Mouse (Mus musculus) forebrain, embryonic 15.5 days (tissue): ENCODE measurements around the gene Dock2. TPM values are rescaled to one million over a fixed set of nuclear protein-coding genes. Genes with fewer than 3 reads are reported as not detected.

Source experiments
- ATAC-seq: fragments of 200-750 bp; cut with Nextera tagmentation; replicated peaks from 2 replicates; pipeline ENCODE4 v1.8.0; 2017; ENCODE audit warnings: mild to moderate bottlenecking, moderate TSS enrichment, moderate library complexity
- H3K27ac ChIP-seq: fragments of 300-500 bp; sonication (generic); replicated peaks from 2 replicates; pipeline ENCODE4 v1.5.1; 2015; ENCODE audit warnings: mild to moderate bottlenecking, inconsistent platforms
- H3K27me3 ChIP-seq: fragments of 300-500 bp; sonication (generic); 2 replicates; pipeline ENCODE4 v1.6.1; 2015; ENCODE audit warnings: inconsistent platforms
- H3K36me3 ChIP-seq: fragments of 300-500 bp; sonication (generic); 2 replicates; pipeline ENCODE4 v1.6.1; 2015; ENCODE audit warnings: mild to moderate bottlenecking, inconsistent platforms
- H3K4me1 ChIP-seq: fragments of 300-500 bp; sonication (generic); 2 replicates; pipeline ENCODE4 v1.6.1; 2015; ENCODE audit warnings: inconsistent platforms
- H3K4me2 ChIP-seq: fragments of 300-500 bp; sonication (generic); replicated peaks from 2 replicates; pipeline ENCODE4 v1.6.1; 2015; ENCODE audit warnings: mild to moderate bottlenecking, inconsistent platforms
- H3K4me3 ChIP-seq: fragments of 300-500 bp; sonication (generic); 2 replicates; pipeline ENCODE4 v1.5.1; 2015; ENCODE audit warnings: mild to moderate bottlenecking, inconsistent platforms
- H3K9ac ChIP-seq: fragments of 300-500 bp; sonication (generic); replicated peaks from 2 replicates; pipeline ENCODE4 v1.6.1; 2015; ENCODE audit warnings: mild to moderate bottlenecking, inconsistent platforms
- H3K9me3 ChIP-seq: fragments of 300-500 bp; sonication (generic); 2 replicates; pipeline ENCODE4 v1.6.1; 2016; ENCODE audit warnings: inconsistent platforms
- WGBS: fragments of 180-500 bp; shearing (Covaris S2); methylation state at CpG from one replicate; pipeline ENCODE4 v1.1.7; 2015; ENCODE audit warnings: mixed read lengths; 5-methylcytosine and 5-hydroxymethylcytosine counted together
- polyA plus RNA-seq: library from polyadenylated mRNA; unstranded; fragments of >200 nt; fragmentation: Nextera tagmentation; extraction: Ambion mirVana; gene quantifications from 2 replicates; pipeline ENCODE4 v1.2.1, GENCODE M21; 2015

The Dock2 gene
- polyA plus RNA-seq, 1 experiment from 2014 or later = 0.51 TPM

DNA sequence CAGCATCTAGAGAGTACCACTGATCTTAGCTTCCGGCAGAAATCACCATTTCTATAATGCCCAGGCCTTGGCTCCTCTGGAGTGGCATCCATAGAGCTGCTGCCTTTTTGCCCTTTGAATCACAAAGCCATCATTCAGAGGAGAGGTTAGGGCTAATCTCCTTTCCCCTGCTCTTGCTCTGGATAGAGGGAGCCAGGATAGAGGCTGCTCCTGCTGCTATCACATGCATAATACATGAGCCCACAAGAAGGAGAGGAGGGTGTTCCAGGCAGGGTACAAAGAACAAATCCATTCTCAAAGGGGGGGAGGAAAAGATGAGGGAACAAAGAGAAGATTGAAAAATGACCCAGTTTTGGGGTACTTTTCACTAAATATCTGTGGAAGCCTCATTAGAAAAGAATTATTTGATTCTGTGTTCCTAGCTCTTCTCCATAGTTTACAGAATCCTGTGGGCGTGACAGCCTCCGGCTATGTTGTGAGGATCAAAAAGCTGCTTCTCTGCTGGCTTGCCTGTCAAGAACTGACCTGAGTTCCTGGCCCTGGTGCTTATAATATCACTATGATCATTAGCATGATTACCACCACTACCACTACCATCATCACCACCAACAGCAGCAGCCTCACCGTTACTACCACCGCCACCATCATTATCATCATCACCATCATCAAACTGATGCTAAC lies 485.9 kb downstream of the Dock2 start:
- WGBS = 32% methylated on average over 5 of the region's 5 CpGs
- no peak overlapping the region; the same call in 1 of the 2 replicates for H3K27ac ChIP-seq

DNA sequence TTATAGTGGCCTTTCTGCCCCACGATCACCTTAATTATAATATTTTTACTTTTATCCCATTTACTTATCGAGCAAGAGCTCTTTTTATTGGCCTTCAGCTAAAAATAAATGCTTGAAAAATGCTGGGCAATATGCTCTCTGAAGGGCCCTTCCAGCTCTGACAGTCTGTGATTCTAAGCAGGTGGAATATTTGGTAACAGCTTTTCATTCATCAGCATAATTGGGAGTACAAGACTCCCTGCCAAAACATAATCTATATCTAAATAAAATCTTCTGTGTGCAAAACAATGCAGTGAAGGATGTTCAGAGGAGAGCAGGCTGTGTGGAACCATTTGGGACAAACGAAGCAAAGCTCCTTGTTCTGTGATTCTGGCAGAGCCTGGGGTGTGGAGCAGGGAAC lies 492.4 kb downstream of the Dock2 start:
- H3K4me2 ChIP-seq = no peak overlapping the region
- no peak; the same call in 1 of the 2 replicates for ATAC-seq
- H3K27me3 ChIP-seq = no peaks in the 10 kb centered on the region
- peaks cover 19% of the 10 kb centered on the region for H3K4me1 ChIP-seq
- H3K9ac ChIP-seq = no peak overlapping the region
- peak overlapping the region; percentile 14; the same call in 1 of the 2 replicates for H3K27ac ChIP-seq
- H3K36me3 ChIP-seq = no peaks in the 10 kb centered on the region
- H3K4me3 ChIP-seq = no peak overlapping the region
- no peaks in the 10 kb centered on the region for H3K9me3 ChIP-seq
- 11% methylated on average over 3 of the region's 3 CpGs for WGBS

More for the DNA sequence above, 485.9 kb downstream of the Dock2 start:
- ATAC-seq = peak; percentile 86; the same call in 1 of the 2 replicates
- Histone ChIP-seq H3K4me2 (no peak overlapping the region), H3K4me1 (peaks cover 7% of the 10 kb centered on the region), H3K9ac (no peak overlapping the region), H3K9me3 (no peaks in the 10 kb centered on the region), H3K4me3 (no peak overlapping the region), H3K36me3 (no peaks in the 10 kb centered on the region), H3K27me3 (no peaks in the 10 kb centered on the region)

DNA sequence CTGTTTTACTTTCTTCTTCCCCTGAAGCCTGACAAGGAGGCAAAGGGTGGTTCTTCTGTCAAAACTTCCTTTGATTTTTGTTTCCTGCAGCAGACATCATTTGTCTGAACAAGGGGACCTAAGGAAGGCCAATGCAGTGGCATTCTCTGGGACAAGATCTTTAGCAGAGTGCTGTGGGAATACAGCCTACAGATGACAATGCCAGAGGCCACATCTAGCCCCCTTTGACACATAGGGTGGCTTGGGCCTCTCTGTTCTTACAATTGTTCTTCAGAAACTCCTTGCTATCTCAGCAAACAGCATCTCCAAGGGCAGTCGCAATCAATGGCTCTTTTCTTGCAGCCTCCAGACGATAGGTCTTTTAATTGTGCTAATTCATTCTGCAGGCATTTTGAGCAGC lies 493.0 kb downstream of the Dock2 start:
- Histone ChIP-seq H3K27me3 (no peaks in the 10 kb centered on the region), H3K36me3 (no peaks in the 10 kb centered on the region), H3K4me1 (peaks cover 19% of the 10 kb centered on the region), H3K4me2 (no peak overlapping the region), H3K27ac (peak overlapping the region; percentile 14; the same call in 1 of the 2 replicates), H3K9ac (no peak overlapping the region), H3K4me3 (no peak overlapping the region), H3K9me3 (no peaks in the 10 kb centered on the region)
- 4% methylated on average over 2 of the region's 2 CpGs for WGBS
- ATAC-seq = no peak

DNA sequence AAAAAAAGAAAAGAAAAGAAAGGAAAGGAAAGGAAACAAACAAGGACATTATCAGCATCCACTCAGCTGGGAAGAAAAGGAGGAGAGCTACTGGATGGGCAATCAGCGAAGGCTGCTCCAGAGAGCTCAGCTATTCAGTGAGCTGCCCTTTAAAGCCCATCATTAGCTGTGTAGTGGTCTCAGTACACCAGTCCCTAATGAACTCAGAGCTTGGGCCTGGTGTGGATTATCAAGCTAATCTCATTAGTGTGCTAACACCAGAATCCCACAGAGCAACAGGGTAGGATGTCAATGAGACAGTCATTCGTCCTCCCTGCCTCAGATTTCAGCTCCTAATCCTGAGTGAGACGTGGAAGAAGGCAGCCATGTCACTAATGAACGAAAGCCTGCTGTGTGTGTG lies 493.4 kb downstream of the Dock2 start:
- H3K9me3 ChIP-seq = no peaks in the 10 kb centered on the region
- ATAC-seq = 0 out of 2 replicates have a peak, but pooled peaks have one; percentile 41
- WGBS = 7% methylated on average over 4 of the region's 4 CpGs

DNA sequence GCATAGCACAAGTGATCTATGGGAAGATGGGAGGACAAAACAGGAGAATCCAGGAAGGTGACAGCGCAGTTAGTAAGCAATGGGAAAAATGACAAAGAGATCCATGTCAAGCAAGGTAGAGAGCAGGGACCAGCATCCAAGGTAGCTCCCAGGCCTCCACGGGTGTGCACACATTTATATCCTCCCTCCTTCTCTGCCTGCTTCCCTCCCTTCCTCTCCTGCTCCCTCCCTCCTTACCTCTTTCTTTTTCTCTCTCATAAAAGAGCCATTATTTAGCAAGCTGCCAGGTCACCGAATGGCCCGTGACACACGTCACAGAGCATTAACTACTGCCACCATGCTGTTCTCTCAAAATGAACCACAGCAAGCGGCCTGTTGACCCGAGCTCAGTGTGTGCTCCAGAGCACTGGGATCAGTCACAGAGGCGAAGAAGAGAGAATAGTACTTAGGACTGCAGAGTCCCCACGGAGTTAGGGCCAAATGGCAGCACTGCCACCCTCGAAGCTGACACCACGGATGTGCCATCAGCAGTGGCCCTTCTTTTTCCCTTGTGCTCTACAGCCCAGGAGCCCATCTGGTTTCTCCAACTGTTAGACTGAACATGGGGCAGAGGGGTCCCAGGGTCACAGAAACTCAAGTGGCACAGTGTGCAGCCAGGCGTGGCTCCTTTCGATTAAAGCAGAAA lies 499.4 kb downstream of the Dock2 start:
- Histone ChIP-seq H3K36me3 (no peaks in the 10 kb centered on the region), H3K9ac (no peak overlapping the region), H3K4me2 (no peak overlapping the region), H3K4me3 (no peak overlapping the region), H3K27ac (no peak overlapping the region), H3K4me1 (peaks cover 3% of the 10 kb centered on the region; the same call in 1 of the 2 replicates), H3K9me3 (no peaks in the 10 kb centered on the region), H3K27me3 (no peaks in the 10 kb centered on the region)
- WGBS = 20% methylated on average over 13 of the region's 13 CpGs
- ATAC-seq = no peak

More for the DNA sequence above, 493.4 kb downstream of the Dock2 start:
- H3K4me3 ChIP-seq = no peak overlapping the region
- H3K9ac ChIP-seq = no peak overlapping the region
- H3K27me3 ChIP-seq = no peaks in the 10 kb centered on the region
- no peaks in the 10 kb centered on the region for H3K36me3 ChIP-seq
- H3K27ac ChIP-seq = no peak overlapping the region; the same call in 1 of the 2 replicates
- H3K4me2 ChIP-seq = no peak overlapping the region
- peaks cover 19% of the 10 kb centered on the region for H3K4me1 ChIP-seq

DNA sequence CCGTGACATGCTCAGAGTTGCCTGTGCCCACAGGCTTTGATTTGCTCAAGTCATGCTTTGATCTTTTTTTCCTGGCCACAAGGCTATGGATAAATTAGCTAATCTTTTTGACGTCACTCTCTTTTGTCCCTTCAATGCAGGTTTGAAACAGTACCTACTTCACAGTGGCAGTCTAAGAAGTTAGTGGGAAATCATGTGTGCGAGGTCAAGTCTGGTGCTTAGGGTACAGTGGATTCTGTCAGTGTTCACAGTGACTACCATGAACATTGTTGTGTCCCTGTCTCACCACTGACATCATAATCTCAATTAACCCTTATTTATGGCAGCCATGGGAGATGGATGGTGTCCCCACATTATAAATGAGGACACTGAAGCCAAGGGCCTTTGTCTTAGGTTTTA lies 506.6 kb downstream of the Dock2 start:
- Histone ChIP-seq H3K9me3 (no peaks in the 10 kb centered on the region), H3K4me1 (peaks cover 24% of the 10 kb centered on the region), H3K9ac (no peak overlapping the region), H3K27me3 (no peaks in the 10 kb centered on the region), H3K36me3 (no peaks in the 10 kb centered on the region), H3K27ac (peak overlapping the region; percentile 47; the same call in 1 of the 2 replicates), H3K4me3 (no peak overlapping the region), H3K4me2 (peak overlapping the region; percentile 32)
- ATAC-seq = peak; percentile 45
- WGBS = 16% methylated on average over 3 of the region's 3 CpGs

DNA sequence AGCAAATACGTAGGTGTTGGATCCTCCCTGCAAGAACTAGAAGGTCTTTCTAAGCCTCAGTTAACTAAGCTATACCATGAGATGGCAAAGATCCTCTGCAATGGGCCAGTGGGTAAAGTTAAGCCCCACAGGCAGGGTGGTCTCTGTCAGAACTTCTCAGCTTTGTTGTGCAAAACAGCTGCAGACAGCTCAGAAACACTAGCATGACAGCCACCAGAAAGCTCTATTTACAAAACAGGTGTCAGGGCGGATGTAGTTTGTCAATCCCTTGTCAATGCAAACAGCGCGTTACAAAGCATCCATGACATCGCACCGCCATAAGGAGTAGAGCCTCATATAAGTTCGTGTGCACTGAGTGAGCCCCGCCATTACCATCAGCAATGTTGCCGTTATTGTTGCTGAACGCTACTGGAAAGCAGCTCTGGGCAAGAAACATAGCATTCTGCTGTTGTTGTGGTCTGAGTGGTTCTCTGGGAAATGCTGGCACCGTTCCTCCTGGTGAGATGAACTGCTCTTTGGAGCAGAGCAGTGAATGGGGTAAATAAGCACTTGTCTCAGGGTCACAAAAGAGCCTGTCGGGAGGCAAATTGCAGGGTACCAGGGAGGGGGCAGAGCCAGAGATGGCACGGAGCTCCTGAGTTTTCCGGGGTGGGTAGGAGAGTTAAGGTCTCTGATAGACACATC lies 507.2 kb downstream of the Dock2 start:
- Histone ChIP-seq H3K4me1 (peaks cover 29% of the 10 kb centered on the region), H3K36me3 (no peaks in the 10 kb centered on the region), H3K27me3 (no peaks in the 10 kb centered on the region), H3K27ac (peak overlapping the region; percentile 47), H3K9me3 (no peaks in the 10 kb centered on the region), H3K9ac (0 out of 2 replicates have a peak overlapping the region, but pooled peaks have one; percentile 10), H3K4me2 (peak overlapping the region; percentile 32), H3K4me3 (peak overlapping the region; percentile 13; the same call in 1 of the 2 replicates)
- 11% methylated on average over 14 of the region's 14 CpGs for WGBS
- ATAC-seq = peak; percentile 93

DNA sequence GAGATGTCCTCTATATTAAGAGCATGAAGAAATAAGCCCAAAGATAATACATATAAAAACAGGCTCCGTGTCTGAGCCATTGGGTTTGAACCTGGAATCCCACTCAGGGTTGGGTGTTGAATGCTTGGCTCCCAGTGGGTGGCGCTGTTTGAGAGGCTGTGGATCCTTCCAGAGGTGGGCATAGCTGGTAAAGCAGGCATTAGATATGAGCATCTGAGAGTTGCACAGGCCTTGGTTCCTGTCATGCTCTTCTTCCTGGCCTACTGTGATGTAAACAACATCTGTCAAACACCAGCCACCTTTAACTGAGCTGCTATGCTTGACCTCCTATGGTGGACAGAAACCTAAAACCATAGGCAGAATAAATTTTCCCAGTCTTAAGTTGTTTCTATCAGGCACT lies 507.8 kb downstream of the Dock2 start:
- no peak for ATAC-seq
- 0 out of 2 replicates have a peak overlapping the region, but pooled peaks have one; percentile 32 for H3K4me2 ChIP-seq
- H3K9ac ChIP-seq = no peak overlapping the region
- no peaks in the 10 kb centered on the region for H3K9me3 ChIP-seq
- H3K4me1 ChIP-seq = peaks cover 29% of the 10 kb centered on the region
- H3K27ac ChIP-seq = peak overlapping the region; percentile 47
- no peaks in the 10 kb centered on the region for H3K27me3 ChIP-seq
- no peak overlapping the region for H3K4me3 ChIP-seq
- no peaks in the 10 kb centered on the region for H3K36me3 ChIP-seq
- 40% methylated on average over 2 of the region's 2 CpGs for WGBS

DNA sequence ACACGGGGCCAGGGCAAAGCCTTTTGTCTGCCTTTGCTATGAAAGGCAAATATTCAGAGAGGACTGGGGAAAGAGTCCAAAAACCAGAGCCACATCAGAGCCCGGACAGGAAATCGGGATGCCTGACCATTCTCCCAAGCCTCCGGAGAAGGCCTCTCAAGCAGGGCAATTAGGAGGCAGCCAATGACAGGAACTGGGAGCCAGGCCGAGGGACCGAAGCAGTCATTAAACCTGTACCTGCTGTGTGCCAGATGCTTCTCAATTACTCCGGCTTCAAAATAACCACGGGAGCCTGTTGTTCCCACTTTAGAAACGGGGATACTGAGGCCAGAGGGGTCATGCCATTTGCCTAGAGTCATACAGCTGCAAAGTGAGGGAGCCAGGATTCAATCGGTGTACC lies 511.7 kb downstream of the Dock2 start:
- Histone ChIP-seq H3K36me3 (no peaks in the 10 kb centered on the region), H3K4me2 (no peak overlapping the region), H3K4me1 (peaks cover 21% of the 10 kb centered on the region), H3K9ac (no peak overlapping the region), H3K27ac (no peak overlapping the region), H3K4me3 (no peak overlapping the region), H3K27me3 (no peaks in the 10 kb centered on the region), H3K9me3 (no peaks in the 10 kb centered on the region)
- 0 out of 2 replicates have a peak, but pooled peaks have one; percentile 23 for ATAC-seq
- WGBS = 17% methylated on average over 10 of the region's 10 CpGs

DNA sequence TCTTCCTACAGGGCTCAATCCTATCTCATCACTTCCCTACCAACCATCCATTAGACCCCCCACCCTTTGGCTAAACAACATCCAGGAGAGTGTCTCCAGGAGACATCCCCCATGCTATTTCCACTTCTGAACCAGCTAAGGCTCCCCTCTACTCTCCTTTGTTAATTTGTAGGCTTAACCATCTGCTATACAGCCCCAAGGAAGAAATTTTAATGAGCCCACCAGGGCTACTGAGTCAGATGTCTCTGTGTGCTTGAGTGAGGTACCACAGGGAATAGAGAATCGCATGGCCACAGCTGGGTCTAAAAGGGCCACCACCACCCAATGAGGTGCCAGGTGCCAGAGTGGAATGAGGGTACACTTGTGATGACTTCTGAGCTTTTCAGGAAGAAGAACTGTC lies 519.6 kb downstream of the Dock2 start:
- WGBS = 74% methylated on average over 1 of the region's 1 CpGs
- H3K9me3 ChIP-seq = no peaks in the 10 kb centered on the region

DNA sequence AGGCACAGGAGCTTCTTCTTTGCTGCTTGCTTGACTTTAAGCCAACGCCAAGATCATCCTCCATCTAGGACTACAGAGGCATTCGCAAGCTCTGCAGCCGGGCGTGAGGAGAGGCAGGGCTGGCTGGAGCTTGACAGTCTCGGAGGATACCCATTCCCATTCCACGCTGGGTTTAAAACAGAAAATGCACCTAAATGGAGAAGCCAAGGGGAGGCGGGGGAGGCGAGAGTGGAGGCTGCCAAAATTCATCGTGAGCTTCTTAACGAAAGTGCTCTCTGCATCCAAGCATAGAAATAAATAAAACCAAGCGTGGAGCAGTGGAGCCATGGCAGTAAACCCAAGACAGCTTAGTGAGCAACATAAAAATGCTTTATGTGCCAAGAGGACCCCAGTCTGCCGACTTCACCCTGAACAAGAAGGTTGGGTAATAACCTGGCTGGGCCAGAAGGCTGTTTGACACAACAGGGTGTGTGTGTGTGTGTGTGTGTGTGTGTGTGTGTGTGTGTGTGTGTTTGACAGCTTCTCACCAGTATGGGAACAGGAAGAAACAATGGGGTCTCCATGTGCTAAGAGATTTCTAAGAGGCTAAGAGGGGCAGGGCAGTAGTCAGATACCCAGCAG lies 524.7 kb downstream of the Dock2 start:
- Histone ChIP-seq H3K9ac (no peak overlapping the region), H3K27me3 (no peaks in the 10 kb centered on the region), H3K4me3 (no peak overlapping the region), H3K27ac (no peak overlapping the region), H3K36me3 (no peaks in the 10 kb centered on the region), H3K4me2 (no peak overlapping the region), H3K4me1 (peaks cover 5% of the 10 kb centered on the region; the same call in 1 of the 2 replicates), H3K9me3 (no peaks in the 10 kb centered on the region)
- ATAC-seq = no peak
- WGBS = 70% methylated on average over 12 of the region's 12 CpGs

More for the DNA sequence above, 519.6 kb downstream of the Dock2 start:
- ATAC-seq = no peak
- H3K27me3 ChIP-seq = no peaks in the 10 kb centered on the region
- H3K9ac ChIP-seq = no peak overlapping the region
- H3K4me1 ChIP-seq = no peaks in the 10 kb centered on the region
- no peak overlapping the region for H3K27ac ChIP-seq
- no peak overlapping the region for H3K4me3 ChIP-seq
- H3K4me2 ChIP-seq = no peak overlapping the region
- H3K36me3 ChIP-seq = no peaks in the 10 kb centered on the region
